Mouse (Mus musculus): ENCODE results near the gene Tbl1x.
"Not testable (repeated sequence)": the region's sequence is repeated elsewhere in the genome, so short reads cannot be mapped to it uniquely, and the experiment has no call there.

Tbl1x gene

GRCm38 (mm10) chrX:77510371-77511300 is at the start of gene Tbl1x:
Gene Tbl1x, plus strand, starts transcription at chrX:77511013.
- peak; percentile 56 to 58 for DNase-seq

- no peak for DNase-seq
Observed at GRCm38 (mm10) chrX:77469216-77469615, 41.6 kb upstream of the Tbl1x start.

GRCm38 (mm10) chrX:77472858-77473257 is 38.0 kb upstream of the Tbl1x start:
- DNase-seq: no peak

- DNase-seq: no peak
Observed at GRCm38 (mm10) chrX:77473511-77473910, 37.3 kb upstream of the Tbl1x start.

GRCm38 (mm10) chrX:77474551-77474950 is 36.3 kb upstream of the Tbl1x start:
- DNase-seq: no peak

- DNase-seq: no peak
Observed at GRCm38 (mm10) chrX:77477526-77477925, 33.3 kb upstream of the Tbl1x start.

GRCm38 (mm10) chrX:77487922-77488799 is 22.7 kb upstream of the Tbl1x start:
- no peak for DNase-seq

- no peak for DNase-seq
Observed at GRCm38 (mm10) chrX:77490127-77490526, 20.7 kb upstream of the Tbl1x start.

- peak; percentile 59 to 62 for DNase-seq
Observed at GRCm38 (mm10) chrX:77509149-77509548, 1.7 kb upstream of the Tbl1x start.

- peak; percentile 16 to 18 for DNase-seq
Observed at GRCm38 (mm10) chrX:77509776-77510175, 1.0 kb upstream of the Tbl1x start.

GRCm38 (mm10) chrX:77511301-77511993 is 634 bp downstream of the Tbl1x start:
- DNase-seq: peak; percentile 29 to 36

- no peak for DNase-seq
Observed at GRCm38 (mm10) chrX:77511994-77512485, 1.2 kb downstream of the Tbl1x start.

GRCm38 (mm10) chrX:77517274-77518085 is 6.7 kb downstream of the Tbl1x start:
- DNase-seq: no peak

- no peak for DNase-seq
Observed at GRCm38 (mm10) chrX:77518929-77519328, 8.1 kb downstream of the Tbl1x start.

- no peak for DNase-seq
Observed at GRCm38 (mm10) chrX:77522842-77523375, 12.1 kb downstream of the Tbl1x start.

- no peak for DNase-seq
Observed at GRCm38 (mm10) chrX:77525179-77525578, 14.4 kb downstream of the Tbl1x start.

GRCm38 (mm10) chrX:77528401-77528800 is 17.6 kb downstream of the Tbl1x start:
- DNase-seq: no peak

- DNase-seq: no peak
Observed at GRCm38 (mm10) chrX:77530997-77531396, 20.2 kb downstream of the Tbl1x start.

GRCm38 (mm10) chrX:77533922-77534321 is 23.1 kb downstream of the Tbl1x start:
- DNase-seq: no peak

- not testable (repeated sequence) for DNase-seq
Observed at GRCm38 (mm10) chrX:77539770-77540169, 29.0 kb downstream of the Tbl1x start.

- DNase-seq: no peak
Observed at GRCm38 (mm10) chrX:77544003-77544402, 33.2 kb downstream of the Tbl1x start.

All from spleen, adult 18-20 months (tissue).